Mouse (Mus musculus) liver, adult 10 weeks (tissue): ENCODE results near the gene Edc3. TPM values are rescaled to one million over a fixed set of nuclear protein-coding genes. Genes with fewer than 3 reads are reported as not detected.

Source experiments
- polyA plus RNA-seq: library from polyadenylated mRNA; stranded (reverse); fragments of 350-450 nt; fragmentation: Illumina TruSeq; extraction: RNeasy Lipid Tissue Mini Kit (QIAGEN cat#74804); gene quantifications from one replicate; pipeline ENCODE4 v1.2.3, GENCODE M21; 2014; ENCODE audit warnings: low read depth, low replicate concordance

Gene Edc3
- 2.6 TPM for polyA plus RNA-seq

DNA sequence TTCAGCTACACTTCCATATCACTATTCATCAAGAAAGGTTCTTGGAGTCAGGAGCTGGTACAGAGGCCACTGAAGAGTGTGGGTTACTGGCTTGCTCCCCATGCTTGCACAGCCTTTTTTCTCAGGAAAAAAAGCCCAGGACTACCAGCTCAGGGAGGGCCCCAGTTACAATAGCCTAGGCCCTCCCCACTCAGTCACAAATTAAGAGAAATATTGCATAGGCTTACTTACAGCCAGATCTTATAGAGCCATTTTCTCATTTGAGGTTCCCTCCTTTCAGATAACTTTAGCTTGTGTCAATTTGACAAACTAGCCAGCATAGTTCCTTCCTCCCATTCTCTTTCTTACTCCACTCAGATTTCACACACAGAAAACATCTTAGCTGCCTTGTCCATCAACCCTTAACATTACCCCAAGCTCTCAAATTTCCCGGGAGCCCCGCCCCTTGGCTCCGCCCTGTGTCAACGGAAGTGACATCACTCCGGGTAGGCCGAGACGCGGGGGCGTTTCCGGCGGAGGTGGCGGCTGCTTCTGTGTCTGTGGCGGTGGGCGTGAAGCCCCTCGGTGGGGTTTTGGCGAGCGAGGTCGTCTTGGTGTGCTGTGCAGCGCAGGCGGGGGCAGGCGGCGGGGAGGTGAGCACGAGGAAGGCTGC lies at the start of gene Edc3:
Edc3 (plus strand) TSS at position 473 of the 652 bp plus-strand sequence.

DNA sequence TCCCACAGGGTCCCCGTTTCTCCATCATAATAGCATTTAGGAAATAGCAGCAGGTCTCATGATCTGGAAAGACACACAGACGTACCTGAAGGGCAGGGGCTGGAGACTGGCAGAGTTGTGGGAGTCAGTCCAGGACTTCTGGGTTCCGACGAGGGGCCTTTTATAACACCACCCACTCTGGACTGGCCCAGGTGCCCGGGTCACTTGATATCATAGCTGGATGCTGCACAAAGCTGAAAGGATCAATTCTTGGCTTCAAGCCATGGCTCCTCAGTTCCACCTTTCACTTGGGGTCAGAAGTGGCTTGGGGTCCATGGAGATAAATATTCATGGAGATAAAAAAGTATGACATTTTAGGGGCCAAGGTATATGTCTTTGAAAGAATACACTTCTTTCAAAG lies 24.8 kb upstream of the Edc3 start, which contains the start of gene Cyp1a2:
Cyp1a2 (minus strand) TSS at position 184 of the 400 bp plus-strand sequence.

DNA sequence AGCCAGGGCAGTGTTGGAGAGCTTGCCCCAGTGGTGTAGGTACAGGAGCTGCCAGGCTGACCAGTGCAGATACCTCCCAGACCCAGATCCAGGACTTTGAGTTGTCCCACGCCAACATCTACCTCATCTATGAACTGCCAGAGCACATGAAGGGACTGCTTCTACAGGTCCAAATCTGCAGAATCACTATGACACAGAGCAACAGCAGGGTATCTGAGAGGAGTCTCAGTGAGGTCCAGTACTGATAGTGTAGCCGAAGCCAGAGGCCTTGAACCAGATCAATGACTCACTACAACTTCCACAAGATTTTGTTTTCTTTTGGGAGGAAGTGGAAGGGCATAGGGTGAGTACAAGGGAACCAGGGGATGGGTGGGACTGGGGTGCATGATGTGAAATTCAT lies 20.6 kb upstream of the Edc3 start, which contains the start of gene Cyp1a1:
Cyp1a1 (plus strand) TSS at position 178 of the 400 bp plus-strand sequence.

DNA sequence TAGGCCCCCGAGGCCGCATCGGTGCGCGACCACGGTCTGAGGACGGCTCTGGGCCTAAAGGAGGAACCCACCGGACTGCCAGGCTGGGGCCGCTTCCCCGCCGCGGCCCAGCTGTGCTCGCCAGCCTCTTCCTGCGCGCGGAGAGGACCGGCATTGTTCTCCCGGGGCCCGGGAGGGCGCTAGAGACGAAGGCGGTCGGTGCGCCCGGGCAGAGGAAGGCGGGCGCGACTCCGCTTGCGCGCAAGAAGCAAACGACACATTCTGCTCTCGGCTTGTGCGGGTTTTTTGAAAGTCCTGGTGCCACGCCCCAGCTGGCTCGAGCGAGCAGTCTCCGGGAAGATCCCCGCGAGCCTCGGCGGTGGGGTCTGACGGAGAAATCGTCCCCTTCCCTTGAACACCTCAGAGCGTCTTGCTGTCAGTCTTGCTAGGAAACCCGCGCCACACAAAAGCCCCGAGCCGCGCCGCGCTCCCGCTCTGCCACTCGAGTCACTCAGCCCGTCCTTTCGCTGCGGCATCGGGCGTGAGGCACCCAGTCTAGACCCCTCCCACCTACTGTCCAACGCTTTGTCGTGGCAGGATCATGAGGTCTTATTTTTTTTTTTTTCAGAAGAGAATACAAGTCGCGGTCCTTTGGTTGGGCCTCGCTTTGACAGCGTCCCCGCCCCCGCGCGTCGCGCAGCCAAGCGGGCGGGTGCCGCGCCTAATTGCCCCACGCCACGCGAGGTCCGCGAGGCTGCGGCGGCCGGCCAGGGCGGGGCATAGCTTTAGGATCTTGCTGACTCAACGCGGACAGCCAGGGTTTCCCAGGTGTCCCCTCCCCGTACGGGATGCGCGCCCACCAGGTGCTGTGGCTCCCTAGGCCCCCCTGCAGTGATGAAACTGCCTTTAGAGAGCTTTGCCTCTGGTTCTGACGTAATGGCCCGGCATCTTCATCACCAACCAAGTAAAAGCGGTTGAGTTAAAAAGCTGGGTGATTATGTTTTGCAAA lies 57.3 kb downstream of the Edc3 start, which contains the start of gene Clk3:
Clk3 (minus strand) TSS at position 497 of the 988 bp plus-strand sequence.

Other genes starting within 250 kb of the Edc3 start
- 3.3 TPM for gene Scamp5, start 240.5 kb upstream of the Edc3 start, polyA plus RNA-seq
- not detected for gene Rpp25, start 204.5 kb upstream of the Edc3 start, polyA plus RNA-seq
- gene Cox5a, start 187.3 kb upstream of the Edc3 start, polyA plus RNA-seq, result 732 TPM
- 2.8 TPM for gene Fam219b, start 171.0 kb upstream of the Edc3 start, polyA plus RNA-seq
- 4.0 TPM for gene Mpi, start 155.8 kb upstream of the Edc3 start, polyA plus RNA-seq
- gene Scamp2, start 147.6 kb upstream of the Edc3 start, polyA plus RNA-seq, result 4.7 TPM
- 2.8 TPM for gene Ulk3, start 119.1 kb upstream of the Edc3 start, polyA plus RNA-seq
- not detected for gene Cplx3, start 102.3 kb upstream of the Edc3 start, polyA plus RNA-seq
- gene Lman1l, start 87.8 kb upstream of the Edc3 start, polyA plus RNA-seq, result not detected
- 4.0 TPM for gene Csk, start 54.9 kb upstream of the Edc3 start, polyA plus RNA-seq
- gene Cyp1a2, start 24.8 kb upstream of the Edc3 start, polyA plus RNA-seq, result 231 TPM
- 0.74 TPM for gene Cyp1a1, start 20.6 kb upstream of the Edc3 start, polyA plus RNA-seq
- gene Clk3, start 57.3 kb downstream of the Edc3 start, polyA plus RNA-seq, result 24.1 TPM
- gene Arid3b, start 128.3 kb downstream of the Edc3 start, polyA plus RNA-seq, result 0.50 TPM
- 41.6 TPM for gene Ubl7, start 202.4 kb downstream of the Edc3 start, polyA plus RNA-seq
- gene Sema7a, start 231.6 kb downstream of the Edc3 start, polyA plus RNA-seq, result not detected